Mouse (Mus musculus): ENCODE measurements at regions not wholly inside any gene's neighbourhood (a gene's known extent, or its start where the extent isn't known, plus 50 kb on each side); places are given as distances from the start of the nearest gene placed in this dataset.
A peak's percentile ranks its signal among the peaks of the same experiment; 100 is the strongest.
"Not testable (repeated sequence)": the region's sequence is repeated elsewhere in the genome, so short reads cannot be mapped to it uniquely, and the experiment has no call there.

DNA sequence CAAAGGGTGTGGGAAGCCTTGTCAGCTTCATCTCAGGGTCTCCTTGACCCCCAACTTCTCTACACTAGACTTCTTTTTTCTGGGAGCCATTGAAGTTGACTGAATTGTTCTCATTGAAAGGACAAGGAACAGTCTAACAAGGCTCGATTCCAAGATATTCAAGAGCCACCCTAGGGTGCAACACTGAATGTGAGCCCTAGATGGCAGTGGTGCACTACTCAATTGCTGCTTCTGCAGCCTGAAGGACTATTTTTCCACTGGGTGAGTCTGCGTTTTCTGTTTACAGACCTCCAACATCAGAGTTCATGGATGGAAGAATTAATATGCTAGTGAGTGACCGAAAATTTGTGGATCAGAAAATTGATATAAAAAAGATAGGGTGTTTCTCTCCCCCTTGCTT, 161.5 kb downstream of the Hpcal1 start:
- peak; percentile 47 to 66 for DNase-seq

DNA sequence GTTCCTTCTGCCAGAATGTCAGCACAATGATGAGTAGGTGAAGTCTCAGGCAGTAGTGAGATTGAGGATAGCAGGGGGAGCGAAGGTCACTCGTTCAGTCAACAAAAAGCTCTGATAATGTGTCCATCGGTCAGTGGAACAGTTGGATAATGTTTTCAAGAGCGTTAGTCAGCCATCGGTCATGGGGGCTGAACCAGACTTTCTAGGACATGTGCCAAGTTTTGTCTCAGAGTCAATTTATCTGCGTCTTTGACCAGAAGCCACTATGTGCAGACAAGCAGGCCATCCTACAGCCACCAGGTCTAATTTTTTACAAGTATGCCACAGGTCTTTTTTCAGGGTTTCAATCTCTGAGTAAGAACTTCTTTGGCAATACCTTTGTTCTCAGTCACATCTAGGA, 181.8 kb downstream of the Hpcal1 start:
- not testable (repeated sequence) for DNase-seq

DNA sequence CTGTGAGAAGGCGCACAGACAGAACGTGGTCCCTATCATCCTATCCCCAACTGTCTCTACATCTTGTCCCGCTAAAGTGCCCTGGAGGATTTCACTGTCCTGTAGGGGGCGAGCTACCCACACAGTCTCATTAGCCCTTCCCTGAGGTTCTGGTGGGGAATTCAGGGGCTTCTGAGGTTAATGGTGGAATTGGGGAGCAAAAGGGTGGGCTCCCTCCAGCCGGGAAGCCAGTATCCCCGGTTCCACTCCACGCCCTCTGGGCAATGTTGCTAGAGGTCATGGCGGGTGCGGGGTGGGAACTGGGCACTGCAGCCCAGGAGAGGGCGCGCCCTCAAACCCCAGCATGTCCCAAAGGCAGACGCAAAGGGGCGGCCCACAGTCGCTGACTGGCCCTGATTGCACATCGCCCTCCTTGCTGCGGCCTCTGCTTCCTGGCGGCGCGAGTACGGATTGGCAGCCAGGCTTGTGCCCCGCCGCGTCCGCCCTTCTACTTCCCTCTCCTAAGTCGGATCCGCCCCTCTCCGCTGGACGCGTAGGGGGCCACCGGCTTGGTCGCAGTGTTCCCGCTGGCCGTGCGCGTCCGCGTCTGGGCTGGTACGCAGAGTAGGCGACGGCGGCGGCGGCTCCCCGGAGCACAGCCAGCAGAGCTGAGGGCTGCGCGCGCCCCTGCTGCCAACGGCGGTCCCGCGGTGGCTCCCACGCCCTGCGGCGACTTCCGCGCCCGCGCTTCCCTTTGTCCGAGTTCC, 190.9 kb downstream of the Hpcal1 start:
- peak; percentile 64 to 78 for DNase-seq

DNA sequence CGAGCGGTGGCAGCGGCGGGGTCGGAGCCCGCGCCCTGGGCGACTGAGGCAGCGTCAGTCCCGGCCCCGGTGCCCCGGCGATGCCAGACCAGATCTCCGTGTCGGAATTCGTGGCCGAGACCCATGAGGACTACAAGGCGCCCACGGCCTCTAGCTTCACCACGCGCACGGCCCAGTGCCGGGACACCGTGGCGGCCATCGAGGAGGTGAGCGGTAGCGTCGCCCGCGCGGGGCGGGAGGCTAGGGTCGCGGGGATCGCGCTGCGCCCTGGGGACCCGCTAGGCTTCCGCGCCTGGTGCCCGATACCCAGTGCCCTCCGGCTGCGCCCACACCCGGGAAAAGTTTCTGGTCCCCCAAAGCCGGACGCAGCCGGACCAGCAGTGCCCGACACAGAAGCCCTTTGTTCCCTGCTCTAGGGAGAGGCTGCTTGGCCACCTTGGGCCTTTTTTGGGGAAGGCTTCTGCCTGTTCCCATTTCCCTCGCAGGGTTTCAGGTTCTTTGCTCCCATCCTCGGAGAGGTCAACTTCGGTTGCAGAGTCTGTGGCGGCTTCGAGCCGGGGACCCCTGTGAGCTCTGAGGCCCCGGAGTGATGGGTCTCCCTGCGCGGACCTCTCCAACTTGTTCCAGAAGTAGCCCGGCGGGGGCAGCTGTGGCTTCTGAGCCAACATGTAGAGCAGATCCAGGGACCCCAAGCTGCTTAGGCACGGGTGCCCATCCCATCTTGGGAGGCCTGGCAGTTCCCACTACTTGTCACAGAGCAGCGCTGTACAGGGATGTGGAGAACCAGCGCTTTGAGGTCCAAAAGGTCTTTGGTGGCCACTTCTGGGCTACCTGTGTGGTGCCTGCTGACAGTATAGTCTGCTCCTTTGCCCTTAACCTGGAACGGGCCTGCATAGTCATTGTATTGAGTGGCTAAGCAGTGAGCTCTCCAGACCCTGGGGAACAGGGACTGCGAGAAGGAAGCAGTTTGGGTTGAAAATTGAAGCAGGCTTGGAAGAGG, 191.8 kb downstream of the Hpcal1 start:
- DNase-seq, result peak in 1 of 2 experiments; percentile 3

DNA sequence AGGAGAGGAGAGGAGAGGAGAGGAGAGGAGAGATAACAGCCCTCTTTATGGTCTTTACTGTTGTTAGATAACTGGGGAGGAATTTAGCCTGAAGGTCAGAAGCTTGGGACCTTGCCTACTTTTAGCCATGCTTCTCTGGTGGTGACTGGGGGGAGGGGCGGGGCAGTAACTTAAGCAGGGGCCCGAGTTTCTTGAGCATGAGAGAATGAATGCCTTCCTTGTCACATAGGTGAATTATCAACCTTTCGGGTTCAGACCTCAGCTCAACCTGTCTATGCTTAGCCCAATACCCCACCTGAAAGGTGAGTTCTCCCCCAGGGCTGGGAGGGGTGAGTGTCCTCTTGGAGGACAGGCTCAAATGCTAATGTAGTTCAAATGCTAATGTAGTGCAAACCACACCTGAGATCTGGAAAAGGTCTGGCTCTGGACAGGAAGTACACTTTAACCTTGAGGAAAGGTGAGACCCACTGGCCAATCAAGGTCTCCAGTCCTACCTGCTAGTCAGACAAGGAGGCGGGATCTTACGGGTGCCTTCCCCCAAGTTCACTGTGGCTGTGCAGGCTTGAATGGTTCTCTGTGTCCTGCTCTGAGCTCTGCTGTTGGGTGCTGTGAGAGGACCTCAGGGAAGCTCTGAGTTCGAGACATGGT, 201.1 kb downstream of the Hpcal1 start:
- not testable (repeated sequence) for DNase-seq

DNA sequence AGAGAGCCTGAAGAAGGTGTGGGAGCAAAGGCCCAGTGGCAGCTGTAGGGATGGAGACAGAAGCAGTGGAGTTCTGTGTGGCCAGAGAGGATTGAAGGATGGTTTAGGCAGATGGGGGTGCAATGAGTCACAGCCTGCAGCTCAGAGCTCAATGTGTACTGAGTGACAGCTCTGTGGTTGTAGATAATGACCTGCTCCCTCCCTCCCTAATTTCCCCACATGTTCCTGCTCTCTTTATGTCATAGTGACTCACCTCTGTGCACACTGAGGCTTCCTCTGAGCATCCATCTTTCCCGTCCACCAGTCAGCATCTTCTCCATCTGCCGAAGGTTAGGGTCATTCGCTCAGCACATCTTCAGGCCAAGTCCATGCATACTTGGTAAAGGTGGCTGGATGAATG, 222.4 kb downstream of the Hpcal1 start:
- DNase-seq, result not testable (repeated sequence)

All from cerebellum, postnatal 25 days (tissue).